Mouse (Mus musculus): Measurements from ENCODE around the gene Gm21969.

Gm21969 gene

GRCm38 (mm10) chr4:139602357-139603244 lies at the start of gene Gm21969:
Gene Gm21969 (plus strand): TSS chr4:139603186.
- peak; percentile 60 to 74 for DNase-seq (ENCODE audit: low spot score in 2 of 2)

DNA sequence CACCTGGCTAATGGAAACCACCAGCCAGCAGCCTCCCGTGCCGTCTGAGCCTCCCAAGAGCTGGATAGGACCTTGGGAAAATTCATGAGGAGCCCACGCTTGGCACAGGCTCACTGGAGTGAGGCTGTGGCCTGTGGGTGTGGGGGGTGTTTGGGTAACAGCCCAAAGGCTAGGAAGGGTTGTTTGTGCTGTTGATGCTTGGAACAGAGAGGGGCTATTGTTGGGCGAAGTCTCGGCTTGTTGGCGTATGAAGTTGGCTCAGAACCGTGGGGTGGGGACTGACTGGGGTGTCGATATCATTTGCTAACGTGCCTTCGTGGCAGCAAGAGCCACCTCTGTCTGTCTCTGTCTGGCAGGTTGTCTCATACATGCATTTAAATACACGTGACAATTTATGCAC lies 47.8 kb upstream of the Gm21969 start:
- no peak for DNase-seq (ENCODE audit: low spot score in 2 of 2)

DNA sequence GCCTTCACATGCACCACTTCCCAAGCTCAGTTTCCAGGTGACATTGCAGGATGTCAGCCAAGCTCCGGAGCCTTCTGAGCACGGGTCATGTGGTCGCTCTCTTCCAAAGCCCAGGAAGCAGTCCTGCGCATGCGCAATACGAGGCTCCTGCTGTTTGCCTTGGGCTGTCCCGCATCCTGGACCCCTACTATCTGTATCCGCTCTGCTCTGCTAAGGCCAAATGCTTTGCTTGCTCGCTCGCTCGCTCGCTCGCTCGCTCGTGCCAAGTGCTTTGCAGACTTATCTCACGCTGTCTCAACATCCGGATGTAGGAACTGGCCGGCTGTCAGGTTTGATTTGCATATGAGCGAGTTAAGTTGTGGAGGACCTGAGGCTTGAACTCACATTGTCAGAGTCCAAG lies 47.0 kb upstream of the Gm21969 start:
- no peak for DNase-seq (ENCODE audit: low spot score in 2 of 2)

- DNase-seq (ENCODE audit: low spot score in 2 of 2): no peak
Observed at GRCm38 (mm10) chr4:139568361-139568760, 34.6 kb upstream of the Gm21969 start.

- DNase-seq (ENCODE audit: low spot score in 2 of 2): peak in 1 of 2 experiments; percentile 44
Observed at GRCm38 (mm10) chr4:139570756-139571155, 32.2 kb upstream of the Gm21969 start.

DNA sequence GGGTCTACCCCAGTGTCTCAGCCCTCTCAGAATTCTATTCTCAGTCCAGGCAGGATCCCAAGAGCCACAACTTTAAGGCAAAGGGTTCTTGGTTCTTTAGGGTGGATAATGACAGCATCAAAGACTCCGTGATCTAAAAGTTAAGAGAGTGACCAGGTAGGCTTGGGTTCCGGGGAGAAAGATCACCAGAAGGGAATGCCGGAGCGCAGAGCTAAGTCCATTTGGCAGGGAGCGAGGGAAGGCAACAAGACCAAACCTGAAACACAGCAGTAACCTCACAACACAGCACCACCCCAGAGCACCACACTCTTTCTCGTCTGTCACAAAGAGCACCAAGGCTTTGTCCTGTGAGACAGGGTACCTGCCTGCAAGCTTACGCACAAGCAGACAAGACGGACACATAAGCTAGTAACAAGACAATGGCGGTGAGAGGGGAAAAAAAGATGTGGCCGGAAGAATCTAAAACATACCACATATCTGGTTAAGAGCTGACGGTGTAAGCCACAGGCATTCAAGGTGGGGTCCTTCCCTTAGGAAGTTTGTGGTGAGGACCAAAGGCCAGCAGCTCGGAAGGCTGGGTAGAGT lies 30.0 kb upstream of the Gm21969 start:
- DNase-seq (ENCODE audit: low spot score in 2 of 2): no peak

DNA sequence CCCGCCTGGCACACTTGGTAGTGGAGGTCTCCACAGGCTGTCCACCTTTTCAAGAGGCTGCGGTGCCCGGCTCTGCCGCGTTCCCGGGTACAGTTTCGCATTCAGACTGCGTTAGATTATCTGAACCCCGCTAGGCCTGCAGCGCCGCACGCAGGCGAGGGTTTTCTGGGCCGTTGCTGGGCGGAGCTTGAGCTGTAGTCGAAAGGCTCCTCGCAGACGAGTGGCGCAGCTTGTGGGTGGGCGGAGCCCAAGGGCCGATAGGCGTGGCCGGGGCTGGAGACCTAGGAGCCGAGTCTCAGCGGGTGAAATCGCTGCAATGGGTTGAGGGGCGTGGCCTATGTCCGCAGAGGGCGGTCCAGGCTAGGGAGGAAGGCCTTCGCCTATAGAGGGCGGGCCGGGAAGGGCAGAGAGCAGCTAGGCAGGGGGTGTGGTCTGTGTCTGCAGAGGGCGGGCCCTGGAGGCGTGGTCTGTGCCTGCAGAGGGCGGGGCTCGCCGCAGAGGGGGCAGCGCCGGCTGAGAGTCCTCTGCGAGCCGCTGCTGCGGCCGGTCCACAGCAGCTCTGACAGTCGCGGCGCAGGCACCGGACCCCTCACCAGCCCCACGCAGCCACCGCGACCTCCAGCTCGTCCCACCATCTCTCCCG lies 28.7 kb upstream of the Gm21969 start:
- DNase-seq (ENCODE audit: low spot score in 2 of 2): peak; percentile 98

DNA sequence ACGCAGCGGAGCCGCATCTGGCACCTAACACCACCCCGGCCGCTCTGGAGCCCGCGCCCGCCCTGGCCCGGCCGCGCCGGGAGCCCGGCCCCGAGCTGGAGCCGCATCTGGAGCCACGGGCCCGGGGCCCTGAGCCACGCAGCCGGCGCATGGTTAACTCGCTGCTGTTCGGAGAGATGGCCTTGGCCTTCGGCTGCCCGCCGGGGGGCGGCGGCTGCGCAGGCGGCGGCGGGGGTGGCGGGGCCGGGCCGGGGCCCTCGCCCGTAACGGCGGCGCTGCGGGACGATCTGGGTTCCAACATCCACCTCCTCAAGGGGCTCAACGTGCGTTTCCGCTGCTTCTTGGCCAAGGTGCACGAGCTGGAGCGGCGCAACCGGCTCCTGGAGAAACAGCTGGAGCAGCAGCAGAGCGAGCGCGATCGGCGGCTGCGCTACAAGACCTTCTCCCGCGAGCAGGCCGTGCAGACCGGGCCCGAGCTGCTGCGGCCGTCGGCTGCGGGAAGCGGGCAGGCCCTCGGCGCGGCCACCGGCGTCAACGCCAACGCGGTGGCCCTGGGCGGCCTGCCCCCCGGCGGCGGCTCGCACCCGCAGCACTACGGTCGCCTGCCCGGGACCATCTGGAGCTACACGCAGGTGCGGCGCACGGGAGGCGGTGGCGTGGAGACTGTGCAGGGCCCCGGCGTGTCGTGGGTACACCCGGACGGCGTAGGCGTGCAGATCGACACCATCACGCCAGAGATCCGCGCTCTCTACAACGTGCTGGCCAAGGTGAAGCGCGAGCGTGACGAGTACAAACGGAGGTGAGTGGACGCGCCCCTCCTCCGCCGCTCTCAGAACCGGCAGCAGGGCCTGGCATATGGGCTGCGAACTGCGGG lies 27.9 kb upstream of the Gm21969 start:
- peak; percentile 50 to 54 for DNase-seq (ENCODE audit: low spot score in 2 of 2)

DNA sequence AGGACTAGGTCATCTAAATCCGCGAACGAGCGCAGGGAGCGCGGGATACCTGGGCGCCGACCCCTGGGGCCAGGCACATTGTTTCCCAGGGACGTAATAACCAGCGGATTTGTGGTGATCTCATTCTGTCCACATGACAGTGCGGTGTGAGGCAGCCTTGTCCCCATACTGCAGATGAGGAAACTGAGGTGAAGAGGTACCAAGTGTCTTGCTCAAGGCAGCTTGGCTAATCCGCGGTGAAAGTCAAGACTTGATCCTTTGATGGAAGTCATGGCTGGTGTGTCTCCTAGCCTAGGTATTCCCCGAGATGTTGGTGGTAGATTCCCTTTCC lies 27.3 kb upstream of the Gm21969 start:
- no peak for DNase-seq (ENCODE audit: low spot score in 2 of 2)

DNA sequence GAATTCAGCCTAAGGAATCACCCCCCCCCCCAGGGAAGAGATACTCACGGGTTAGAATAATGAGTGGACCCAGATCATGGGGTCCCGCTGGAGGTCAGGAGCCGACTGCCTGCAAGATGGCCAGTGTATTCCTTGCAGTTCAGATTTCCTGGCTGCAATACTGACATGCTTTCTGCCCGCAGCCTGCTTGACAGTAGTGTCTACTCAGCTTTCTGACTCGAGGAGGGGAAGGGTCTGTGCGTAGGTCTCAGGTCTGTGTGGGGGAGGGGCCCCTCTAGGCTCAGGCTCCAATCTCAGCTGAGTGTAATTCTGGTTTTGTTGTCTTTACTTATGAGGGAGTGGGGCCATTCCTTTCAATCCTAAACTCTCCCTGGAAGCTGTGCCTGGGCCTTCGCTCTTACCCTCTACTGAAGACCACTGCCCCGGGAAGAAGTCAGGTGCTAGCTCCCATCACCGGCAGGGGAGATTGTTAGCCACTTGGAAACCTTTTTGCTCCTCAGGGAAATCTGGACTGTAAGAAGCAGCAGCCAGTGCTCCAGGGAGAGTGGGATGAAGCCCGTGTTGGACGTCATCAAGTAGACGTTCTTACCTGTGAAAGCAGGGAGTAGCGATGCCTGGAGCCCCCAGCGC lies 26.6 kb upstream of the Gm21969 start:
- no peak for DNase-seq (ENCODE audit: low spot score in 2 of 2)

DNA sequence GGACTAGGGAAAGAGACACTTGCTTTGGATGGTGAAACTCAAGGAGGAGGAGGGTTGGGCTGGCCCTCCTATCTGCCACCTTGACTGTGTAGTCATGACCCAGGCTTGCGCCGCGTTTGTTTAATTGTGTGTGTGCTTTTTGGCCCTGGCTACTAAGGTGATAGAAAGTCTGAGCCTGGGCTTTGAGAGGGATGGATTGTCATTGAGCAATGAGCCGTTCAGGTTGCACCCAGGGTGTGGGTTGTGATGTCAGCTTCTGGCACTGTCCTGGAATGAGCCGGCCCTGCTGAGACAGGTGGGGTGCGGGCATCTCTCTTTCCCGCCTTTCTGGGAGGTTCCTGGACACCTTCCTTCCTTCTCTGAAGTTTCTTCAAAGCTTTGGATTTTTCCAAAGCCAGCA lies 26.0 kb upstream of the Gm21969 start:
- DNase-seq (ENCODE audit: low spot score in 2 of 2): no peak

- DNase-seq (ENCODE audit: low spot score in 2 of 2): no peak
Observed at GRCm38 (mm10) chr4:139578389-139578788, 24.6 kb upstream of the Gm21969 start.

- DNase-seq (ENCODE audit: low spot score in 2 of 2): no peak
Observed at GRCm38 (mm10) chr4:139579003-139579402, 24.0 kb upstream of the Gm21969 start.

GRCm38 (mm10) chr4:139579466-139579865 lies 23.5 kb upstream of the Gm21969 start:
- no peak for DNase-seq (ENCODE audit: low spot score in 2 of 2)

- DNase-seq (ENCODE audit: low spot score in 2 of 2): no peak
Observed at GRCm38 (mm10) chr4:139580663-139581336, 22.2 kb upstream of the Gm21969 start.

DNA sequence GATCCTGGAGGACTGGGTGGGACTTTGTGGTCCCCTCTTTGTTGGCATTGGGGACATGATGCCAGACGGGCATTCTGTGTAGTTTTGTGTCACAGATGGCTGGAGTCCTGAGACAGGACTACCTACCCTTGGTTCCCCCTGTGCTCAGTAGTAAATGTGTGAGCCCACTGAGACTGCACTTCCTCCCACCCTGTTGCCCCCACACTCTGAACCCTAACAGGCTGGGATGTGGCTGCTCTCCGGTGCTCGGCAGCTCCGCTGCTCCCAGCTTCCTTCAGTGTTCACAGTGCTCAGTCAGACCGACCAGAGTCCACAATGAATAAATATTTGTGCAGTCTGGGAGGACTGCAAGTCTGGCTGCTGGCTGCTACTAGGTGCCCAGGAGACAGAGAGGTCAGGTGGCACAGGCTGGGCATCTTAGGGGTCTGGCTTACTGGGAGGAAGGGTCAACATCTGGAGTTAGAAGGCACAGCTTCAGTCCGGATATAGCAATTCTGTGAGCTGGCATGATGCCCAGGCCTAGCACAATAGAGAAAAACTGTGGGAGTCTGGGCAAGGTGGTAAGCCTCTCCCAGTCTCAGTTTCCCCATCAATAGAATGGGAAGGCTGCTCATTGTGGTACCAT lies 21.4 kb upstream of the Gm21969 start:
- no peak for DNase-seq (ENCODE audit: low spot score in 2 of 2)

DNA sequence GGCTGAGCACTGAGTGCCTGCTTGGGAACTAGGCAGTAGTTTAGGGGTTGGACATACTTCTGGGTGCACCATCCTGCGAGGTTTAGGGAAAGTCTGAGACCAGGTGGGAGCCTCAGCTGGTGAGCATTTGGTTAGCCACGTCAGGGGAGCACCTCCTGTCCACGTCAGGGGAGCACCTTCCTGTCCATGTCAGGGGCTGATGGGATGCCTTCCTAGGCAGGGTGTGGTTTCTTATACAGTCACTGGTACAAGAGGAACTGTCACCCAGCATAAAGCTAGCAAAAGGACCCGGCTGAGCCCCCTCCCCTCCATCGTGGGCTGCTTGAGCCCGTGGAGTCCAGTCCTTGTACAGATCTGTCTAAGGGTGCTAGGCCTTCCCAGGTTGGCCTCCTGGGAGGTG lies 20.6 kb upstream of the Gm21969 start:
- DNase-seq (ENCODE audit: low spot score in 2 of 2): no peak

DNA sequence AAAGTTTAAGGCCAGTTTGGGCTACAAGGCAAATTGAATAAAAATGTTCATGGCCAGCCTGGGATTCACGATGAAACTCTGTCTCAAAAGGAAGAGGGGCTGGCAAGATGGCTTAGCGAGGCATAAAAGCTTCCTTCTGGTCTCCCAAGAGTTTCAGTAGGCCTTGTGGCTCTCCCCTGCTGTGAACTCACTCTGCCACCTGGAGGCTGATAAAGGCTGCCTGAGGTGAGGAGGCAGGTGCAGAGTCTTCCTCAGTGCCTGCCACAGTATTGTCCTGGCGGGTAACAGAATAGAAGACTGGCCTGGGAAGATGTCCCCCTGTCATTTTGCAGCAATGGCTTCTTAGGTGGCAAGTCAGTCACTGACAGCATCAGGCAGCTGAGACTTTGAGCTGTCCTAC lies 20.1 kb upstream of the Gm21969 start:
- DNase-seq (ENCODE audit: low spot score in 2 of 2): no peak

- DNase-seq (ENCODE audit: low spot score in 2 of 2): no peak
Observed at GRCm38 (mm10) chr4:139583629-139584245, 19.2 kb upstream of the Gm21969 start.

GRCm38 (mm10) chr4:139584704-139585103 lies 18.3 kb upstream of the Gm21969 start:
- DNase-seq (ENCODE audit: low spot score in 2 of 2): no peak
